Mouse (Mus musculus): ENCODE results near the gene Trim3. TPM values are rescaled to one million over a fixed set of nuclear protein-coding genes. Genes with fewer than 3 reads are reported as not detected.

Trim3 gene
- polyA plus RNA-seq, 1 experiment = 42.8 TPM

GRCm38 (mm10) chr7:105563367-105563766 lies 70.0 kb downstream of the Trim3 start:
- H3K4me3 ChIP-seq = no peak overlapping the region
- no peak for TF ChIP-seq TCF12 (IDR thresholded peaks at IDR 0.05; ENCODE audit: insufficient read depth, poor library complexity, severe bottlenecking)
- no peak for TF ChIP-seq MAX (IDR thresholded peaks at IDR 0.05; ENCODE audit: low read depth)
- TF ChIP-seq USF1 (IDR thresholded peaks at IDR 0.05; ENCODE audit: low read depth) = no peak
- TF ChIP-seq E2F4 (IDR thresholded peaks at IDR 0.05; ENCODE audit: insufficient read depth) = no peak
- no peak for TF ChIP-seq SRF (IDR thresholded peaks at IDR 0.05; ENCODE audit: control insufficient read depth, insufficient read length, low read depth)
- TF ChIP-seq CEBPB (IDR thresholded peaks at IDR 0.05; ENCODE audit: insufficient read depth, poor library complexity, severe bottlenecking) = no peak
- no peaks in the 10 kb centered on the region for H3K79me2 ChIP-seq (ENCODE audit: control insufficient read depth, insufficient read depth)
- peaks cover 2% of the 10 kb centered on the region for H3K36me3 ChIP-seq (ENCODE audit: control insufficient read depth, insufficient read depth)
- H3K4me2 ChIP-seq (ENCODE audit: low read depth) = no peak overlapping the region
- H3ac ChIP-seq (ENCODE audit: control insufficient read depth, insufficient read length) = no peak overlapping the region
- no peaks in the 10 kb centered on the region for H3K27me3 ChIP-seq (ENCODE audit: control insufficient read depth, insufficient read depth, insufficient read length)

DNA sequence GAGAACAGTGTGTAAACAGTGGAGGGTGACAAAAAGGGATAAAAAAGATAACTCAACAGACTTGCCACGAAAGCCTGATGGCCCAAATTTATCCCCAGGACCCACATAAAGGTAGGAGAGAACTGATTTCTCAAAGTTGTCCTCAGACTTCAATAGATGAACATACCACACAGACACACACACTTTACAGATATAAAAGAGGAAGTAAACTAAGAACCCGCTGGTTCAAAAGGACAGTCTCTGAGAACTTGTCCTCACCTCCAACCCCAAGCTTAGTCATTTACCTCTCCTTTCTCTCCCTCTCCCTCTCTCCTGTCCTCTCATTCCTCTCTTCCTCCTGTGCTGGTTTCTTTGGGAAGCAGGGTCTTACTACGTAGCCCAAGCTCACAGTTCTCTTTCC lies 71.1 kb downstream of the Trim3 start:
- peaks cover 2% of the 10 kb centered on the region for H3K36me3 ChIP-seq (ENCODE audit: control insufficient read depth, insufficient read depth)
- TF ChIP-seq MYOG (IDR thresholded peaks at IDR 0.05; ENCODE audit: control insufficient read depth in 1 of 3, insufficient read depth in 1 of 3, insufficient read length in 2 of 3, low read depth in 2 of 3) (no peak), TCF3 (IDR thresholded peaks at IDR 0.05; ENCODE audit: insufficient read length, low read depth) (no peak), MAX (IDR thresholded peaks at IDR 0.05; ENCODE audit: low read depth) (no peak), USF1 (IDR thresholded peaks at IDR 0.05; ENCODE audit: low read depth) (no peak), SRF (IDR thresholded peaks at IDR 0.05; ENCODE audit: control insufficient read depth, insufficient read length, low read depth) (no peak), MYOD1 (IDR thresholded peaks at IDR 0.05; ENCODE audit: control insufficient read depth in 1 of 3, insufficient read length in 2 of 3, low read depth in 2 of 3) (no peak), TCF12 (IDR thresholded peaks at IDR 0.05; ENCODE audit: insufficient read depth, poor library complexity, severe bottlenecking) (no peak), REST (IDR thresholded peaks at IDR 0.05; ENCODE audit: insufficient read depth, insufficient read length) (no peak), CEBPB (IDR thresholded peaks at IDR 0.05; ENCODE audit: insufficient read depth, poor library complexity, severe bottlenecking) (no peak), E2F4 (IDR thresholded peaks at IDR 0.05; ENCODE audit: insufficient read depth) (no peak), POLR2AphosphoS2 (IDR thresholded peaks at IDR 0.05; ENCODE audit: insufficient read length, low read depth) (no peak), POLR2A (IDR thresholded peaks at IDR 0.05; ENCODE audit: insufficient read length, low read depth) (no peak)
- no peak overlapping the region for H3K4me3 ChIP-seq
- no peak overlapping the region for H3ac ChIP-seq (ENCODE audit: control insufficient read depth, insufficient read length)
- H3K4me2 ChIP-seq (ENCODE audit: low read depth) = no peak overlapping the region
- H3K27me3 ChIP-seq (ENCODE audit: control insufficient read depth, insufficient read depth, insufficient read length) = no peaks in the 10 kb centered on the region
- H3K79me2 ChIP-seq (ENCODE audit: control insufficient read depth, insufficient read depth) = no peaks in the 10 kb centered on the region

- TF ChIP-seq MYOG (IDR thresholded peaks at IDR 0.05; ENCODE audit: control insufficient read depth in 1 of 3, insufficient read depth in 1 of 3, insufficient read length in 2 of 3, low read depth in 2 of 3) (no peak), REST (IDR thresholded peaks at IDR 0.05; ENCODE audit: insufficient read depth, insufficient read length) (no peak), MYOD1 (IDR thresholded peaks at IDR 0.05; ENCODE audit: control insufficient read depth in 1 of 3, insufficient read length in 2 of 3, low read depth in 2 of 3) (no peak), USF1 (IDR thresholded peaks at IDR 0.05; ENCODE audit: low read depth) (no peak), E2F4 (IDR thresholded peaks at IDR 0.05; ENCODE audit: insufficient read depth) (no peak), POLR2AphosphoS2 (IDR thresholded peaks at IDR 0.05; ENCODE audit: insufficient read length, low read depth) (no peak), TCF3 (IDR thresholded peaks at IDR 0.05; ENCODE audit: insufficient read length, low read depth) (no peak), SRF (IDR thresholded peaks at IDR 0.05; ENCODE audit: control insufficient read depth, insufficient read length, low read depth) (no peak), TCF12 (IDR thresholded peaks at IDR 0.05; ENCODE audit: insufficient read depth, poor library complexity, severe bottlenecking) (no peak), POLR2A (IDR thresholded peaks at IDR 0.05; ENCODE audit: insufficient read length, low read depth) (no peak), MAX (IDR thresholded peaks at IDR 0.05; ENCODE audit: low read depth) (no peak)
Observed at GRCm38 (mm10) chr7:105559016-105559415, 74.4 kb downstream of the Trim3 start.

DNA sequence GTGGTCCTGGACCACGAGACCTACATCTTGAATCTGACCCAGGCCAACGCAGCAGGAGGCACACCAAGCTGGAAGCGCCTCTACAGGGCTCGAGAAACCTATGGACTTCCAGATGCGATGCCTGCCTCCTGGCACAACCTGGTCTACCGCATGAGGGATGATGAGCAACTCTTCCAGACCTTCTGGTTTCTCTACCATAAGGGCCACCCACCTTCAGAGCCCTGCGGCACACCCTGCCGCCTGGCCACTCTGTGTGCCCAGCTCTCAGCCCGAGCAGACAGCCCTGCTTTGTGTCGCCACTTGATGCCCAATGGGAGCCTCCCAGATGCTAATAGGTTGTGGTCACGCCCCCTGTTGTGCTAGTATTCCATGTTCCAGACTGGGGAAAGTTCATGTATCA lies 75.7 kb downstream of the Trim3 start:
- Histone ChIP-seq H3ac (ENCODE audit: control insufficient read depth, insufficient read length) (no peak overlapping the region), H3K36me3 (ENCODE audit: control insufficient read depth, insufficient read depth) (no peaks in the 10 kb centered on the region), H3K79me2 (ENCODE audit: control insufficient read depth, insufficient read depth) (no peaks in the 10 kb centered on the region), H3K4me2 (ENCODE audit: low read depth) (no peak overlapping the region), H3K4me3 (no peak overlapping the region), H3K27me3 (ENCODE audit: control insufficient read depth, insufficient read depth, insufficient read length) (no peaks in the 10 kb centered on the region)
- TF ChIP-seq E2F4 (IDR thresholded peaks at IDR 0.05; ENCODE audit: insufficient read depth) (no peak), CEBPB (IDR thresholded peaks at IDR 0.05; ENCODE audit: insufficient read depth, poor library complexity, severe bottlenecking) (no peak), TCF12 (IDR thresholded peaks at IDR 0.05; ENCODE audit: insufficient read depth, poor library complexity, severe bottlenecking) (no peak), MYOD1 (IDR thresholded peaks at IDR 0.05; ENCODE audit: control insufficient read depth in 1 of 3, insufficient read length in 2 of 3, low read depth in 2 of 3) (no peak), MYOG (IDR thresholded peaks at IDR 0.05; ENCODE audit: control insufficient read depth in 1 of 3, insufficient read depth in 1 of 3, insufficient read length in 2 of 3, low read depth in 2 of 3) (no peak), MAX (IDR thresholded peaks at IDR 0.05; ENCODE audit: low read depth) (no peak), REST (IDR thresholded peaks at IDR 0.05; ENCODE audit: insufficient read depth, insufficient read length) (no peak), POLR2AphosphoS2 (IDR thresholded peaks at IDR 0.05; ENCODE audit: insufficient read length, low read depth) (no peak), TCF3 (IDR thresholded peaks at IDR 0.05; ENCODE audit: insufficient read length, low read depth) (no peak), SRF (IDR thresholded peaks at IDR 0.05; ENCODE audit: control insufficient read depth, insufficient read length, low read depth) (no peak), POLR2A (IDR thresholded peaks at IDR 0.05; ENCODE audit: insufficient read length, low read depth) (no peak), USF1 (IDR thresholded peaks at IDR 0.05; ENCODE audit: low read depth) (no peak)

More at GRCm38 (mm10) chr7:105559016-105559415, 74.4 kb downstream of the Trim3 start:
- no peak overlapping the region for H3K4me3 ChIP-seq
- no peaks in the 10 kb centered on the region for H3K79me2 ChIP-seq (ENCODE audit: control insufficient read depth, insufficient read depth)
- H3K27me3 ChIP-seq (ENCODE audit: control insufficient read depth, insufficient read depth, insufficient read length) = no peaks in the 10 kb centered on the region
- H3ac ChIP-seq (ENCODE audit: control insufficient read depth, insufficient read length) = no peak overlapping the region
- H3K36me3 ChIP-seq (ENCODE audit: control insufficient read depth, insufficient read depth) = no peaks in the 10 kb centered on the region
- no peak overlapping the region for H3K4me2 ChIP-seq (ENCODE audit: low read depth)

- TF ChIP-seq MAX (IDR thresholded peaks at IDR 0.05; ENCODE audit: low read depth) (no peak), REST (IDR thresholded peaks at IDR 0.05; ENCODE audit: insufficient read depth, insufficient read length) (no peak), E2F4 (IDR thresholded peaks at IDR 0.05; ENCODE audit: insufficient read depth) (no peak), USF1 (IDR thresholded peaks at IDR 0.05; ENCODE audit: low read depth) (no peak), MYOG (IDR thresholded peaks at IDR 0.05; ENCODE audit: control insufficient read depth in 1 of 3, insufficient read depth in 1 of 3, insufficient read length in 2 of 3, low read depth in 2 of 3) (no peak), TCF12 (IDR thresholded peaks at IDR 0.05; ENCODE audit: insufficient read depth, poor library complexity, severe bottlenecking) (no peak), SRF (IDR thresholded peaks at IDR 0.05; ENCODE audit: control insufficient read depth, insufficient read length, low read depth) (no peak), MYOD1 (IDR thresholded peaks at IDR 0.05; ENCODE audit: control insufficient read depth in 1 of 3, insufficient read length in 2 of 3, low read depth in 2 of 3) (no peak), POLR2A (IDR thresholded peaks at IDR 0.05; ENCODE audit: insufficient read length, low read depth) (no peak), TCF3 (IDR thresholded peaks at IDR 0.05; ENCODE audit: insufficient read length, low read depth) (no peak), POLR2AphosphoS2 (IDR thresholded peaks at IDR 0.05; ENCODE audit: insufficient read length, low read depth) (no peak), CEBPB (IDR thresholded peaks at IDR 0.05; ENCODE audit: insufficient read depth, poor library complexity, severe bottlenecking) (no peak)
- no peaks in the 10 kb centered on the region for H3K27me3 ChIP-seq (ENCODE audit: control insufficient read depth, insufficient read depth, insufficient read length)
- no peak overlapping the region for H3K4me2 ChIP-seq (ENCODE audit: low read depth)
- no peak overlapping the region for H3K4me3 ChIP-seq
- no peaks in the 10 kb centered on the region for H3K36me3 ChIP-seq (ENCODE audit: control insufficient read depth, insufficient read depth)
- no peak overlapping the region for H3ac ChIP-seq (ENCODE audit: control insufficient read depth, insufficient read length)
- no peaks in the 10 kb centered on the region for H3K79me2 ChIP-seq (ENCODE audit: control insufficient read depth, insufficient read depth)
Observed at GRCm38 (mm10) chr7:105556406-105556805, 77.0 kb downstream of the Trim3 start.
